In genomic region chr8:61462221-61462620, GRCm38 (mm10) we compare ENCODE assay signal across 26 mouse cellular contexts.
"Had no signal": no experiment of that assay in that cellular context is flagged by ENCODE, and none has a peak within 500 bp of the region (broad histone marks: within the 10 kb centered on the region; RNA-seq: fewer than 3 reads in every experiment).

No protein-coding gene starts in this region.

- ATAC-seq: forebrain, embryonic 13.5 days; forebrain, embryonic 14.5 days; forebrain, embryonic 15.5 days; forebrain, embryonic 16.5 days; forebrain, postnatal 0 days had no signal

- H3K36me3 ChIP-seq: embryonic facial prominence, embryonic 10.5 days; embryonic facial prominence, embryonic 12.5 days; embryonic facial prominence, embryonic 13.5 days; embryonic facial prominence, embryonic 15.5 days; forebrain, embryonic 10.5 days; forebrain, embryonic 12.5 days; forebrain, embryonic 15.5 days had no signal

- H3K4me1 ChIP-seq: embryonic facial prominence, embryonic 10.5 days; embryonic facial prominence, embryonic 12.5 days; embryonic facial prominence, embryonic 13.5 days; embryonic facial prominence, embryonic 15.5 days had no signal

- DNase-seq: cerebellum, adult 9-10 months; cerebellum, adult 9-11 months; cerebellum, postnatal 10 days; cerebellum, postnatal 14 days; cerebellum, postnatal 25 days; cerebellum, postnatal 36 days; embryo, embryonic 11 days; forebrain, postnatal 0 days; gastrocnemius, adult 2 months; gastrocnemius, postnatal 10 days; gastrocnemius, postnatal 14 days; gastrocnemius, postnatal 25 days; gastrocnemius, postnatal 36 days; heart, adult 18-20 months; heart, adult 2 months had no signal

- H3K4me2 ChIP-seq: embryonic facial prominence, embryonic 12.5 days; embryonic facial prominence, embryonic 13.5 days; embryonic facial prominence, embryonic 15.5 days; forebrain, embryonic 12.5 days; forebrain, embryonic 13.5 days; forebrain, embryonic 15.5 days had no signal

- H3K9me3 ChIP-seq: embryonic facial prominence, embryonic 10.5 days; embryonic facial prominence, embryonic 12.5 days; embryonic facial prominence, embryonic 13.5 days; embryonic facial prominence, embryonic 15.5 days; forebrain, embryonic 10.5 days; forebrain, embryonic 12.5 days; forebrain, embryonic 13.5 days; forebrain, embryonic 15.5 days had no signal

- H3K27me3 ChIP-seq: embryonic facial prominence, embryonic 12.5 days; embryonic facial prominence, embryonic 13.5 days; embryonic facial prominence, embryonic 15.5 days; forebrain, embryonic 12.5 days; forebrain, embryonic 13.5 days; forebrain, embryonic 15.5 days had no signal

- H3K4me3 ChIP-seq: embryonic facial prominence, embryonic 10.5 days; embryonic facial prominence, embryonic 12.5 days; embryonic facial prominence, embryonic 13.5 days; embryonic facial prominence, embryonic 15.5 days; erythroblast, embryonic 14.5 days; forebrain, embryonic 10.5 days; forebrain, embryonic 12.5 days; forebrain, embryonic 13.5 days; forebrain, embryonic 15.5 days; gastrocnemius, adult 2 months; heart, adult 2 months had no signal

- H3K27ac ChIP-seq: embryonic facial prominence, embryonic 10.5 days; embryonic facial prominence, embryonic 12.5 days; embryonic facial prominence, embryonic 13.5 days; embryonic facial prominence, embryonic 15.5 days; forebrain, embryonic 10.5 days; forebrain, embryonic 12.5 days; forebrain, embryonic 13.5 days; forebrain, embryonic 15.5 days; gastrocnemius, adult 2 months; heart, adult 2 months had no signal

- H3K9ac ChIP-seq: embryonic facial prominence, embryonic 12.5 days; embryonic facial prominence, embryonic 13.5 days; embryonic facial prominence, embryonic 15.5 days; forebrain, embryonic 12.5 days; forebrain, embryonic 13.5 days; forebrain, embryonic 15.5 days; forebrain, postnatal 0 days had no signal
